Mouse (Mus musculus) CH12.LX (cell line): ENCODE measurements around the gene Dhx16.

Experiments used
- BHLHE40 ChIP-seq: IDR thresholded peaks from 2 replicates; pipeline ENCODE4 v1.6.1; 2011; ENCODE audit warnings: mild to moderate bottlenecking, low read depth, low read length, improper control_type of control experiment
- CHD1 ChIP-seq: IDR thresholded peaks from 2 replicates; pipeline ENCODE4 v1.6.1; 2012; ENCODE audit warnings: low read depth, low read length, improper control_type of control experiment, inconsistent platforms
- CTCF ChIP-seq, 2 experiments: IDR thresholded peaks in 1 of 2; conservative IDR thresholded peaks in 1 of 2; 2 replicates each; pipeline ENCODE4 v1.5.1; 2011 to 2012; ENCODE audit warnings: low read depth in 2 of 2, low read length in 2 of 2, improper control_type of control experiment in 1 of 2, inconsistent platforms in 1 of 2, mild to moderate bottlenecking in 1 of 2, moderate library complexity in 1 of 2
- GABPA ChIP-seq: IDR thresholded peaks from 2 replicates; pipeline ENCODE4 v1.6.1; 2012; ENCODE audit warnings: low read depth, low read length, improper control_type of control experiment, inconsistent platforms; ENCODE audit not compliant: insufficient replicate concordance
- JUND ChIP-seq: conservative IDR thresholded peaks from 2 replicates; pipeline ENCODE4 v1.6.1; 2011; ENCODE audit warnings: low read depth, low read length, improper control_type of control experiment
- MAFK ChIP-seq: IDR thresholded peaks from 2 replicates; pipeline ENCODE4 v1.6.1; 2011; ENCODE audit warnings: low read length, improper control_type of control experiment; ENCODE audit not compliant: insufficient replicate concordance
- MAZ ChIP-seq: IDR thresholded peaks from 2 replicates; pipeline ENCODE4 v1.6.1; 2012; ENCODE audit warnings: low read depth, mild to moderate bottlenecking, inconsistent platforms, low read length, improper control_type of control experiment, moderate library complexity
- NRF1 ChIP-seq: IDR thresholded peaks from 2 replicates; pipeline ENCODE4 v1.6.1; 2014; ENCODE audit warnings: low read depth, mild to moderate bottlenecking, inconsistent platforms, low read length, improper control_type of control experiment, moderate library complexity
- POLR2A ChIP-seq: IDR thresholded peaks from 2 replicates; pipeline ENCODE4 v1.6.1; 2011; ENCODE audit warnings: low read depth, mild to moderate bottlenecking, improper control_type of control experiment, low read length
- POLR2AphosphoS2 ChIP-seq: IDR thresholded peaks from 2 replicates; pipeline ENCODE4 v1.6.1; 2011; ENCODE audit warnings: low read depth, low read length, improper control_type of control experiment
- RAD21 ChIP-seq: IDR thresholded peaks from 2 replicates; pipeline ENCODE4 v1.6.1; 2011; ENCODE audit warnings: low read depth, mild to moderate bottlenecking, low read length, improper control_type of control experiment, moderate library complexity
- UBTF ChIP-seq: IDR thresholded peaks from 2 replicates; pipeline ENCODE4 v1.6.1; 2012; ENCODE audit warnings: low read depth, mild to moderate bottlenecking, inconsistent platforms, low read length, improper control_type of control experiment, moderate library complexity
- ZC3H11A ChIP-seq: IDR thresholded peaks from 2 replicates; pipeline ENCODE4 v1.6.1; 2012; ENCODE audit warnings: low read depth, mild to moderate bottlenecking, inconsistent platforms, low read length, improper control_type of control experiment
- ZNF384 ChIP-seq: IDR thresholded peaks from 2 replicates; pipeline ENCODE4 v1.6.1; 2012; ENCODE audit warnings: low read depth, low read length, improper control_type of control experiment, inconsistent platforms

GRCm38 (mm10) chr17:35868961-35869345 lies 10.7 kb upstream of the Dhx16 start:
- TF ChIP-seq CTCF (conservative IDR thresholded peaks at IDR 0.05 in 1 of 2, IDR thresholded peaks at IDR 0.05 in 1 of 2; ENCODE audit: low read depth in 2 of 2, low read length in 2 of 2) = no peak
- TF ChIP-seq JUND = no peak
- no peak for TF ChIP-seq ZNF384
- no peak for TF ChIP-seq ZC3H11A
- TF ChIP-seq GABPA = no peak
- no peak for TF ChIP-seq RAD21
- TF ChIP-seq POLR2AphosphoS2 = no peak
- TF ChIP-seq NRF1 = no peak
- TF ChIP-seq UBTF = no peak
- no peak for TF ChIP-seq BHLHE40
- no peak for TF ChIP-seq MAFK
- TF ChIP-seq POLR2A = no peak
- no peak; the same call in 1 of the 2 replicates for TF ChIP-seq CHD1
- no peak for TF ChIP-seq MAZ
